Mouse (Mus musculus): Measurements from ENCODE around the gene A930002H24Rik. TPM values are rescaled to one million over a fixed set of nuclear protein-coding genes. Genes with fewer than 3 reads are reported as not detected.

Gene A930002H24Rik
- total RNA-seq, 2 experiments from 2014 or later, result 0.85 TPM; not detected in 1

GRCm38 (mm10) chr17:63836223-63836622 is 27.4 kb downstream of the A930002H24Rik start:
- DNase-seq (ENCODE audit: low spot score in 2 of 2), result no peak

- no peak for DNase-seq (ENCODE audit: low spot score in 2 of 2)
Observed at GRCm38 (mm10) chr17:63831550-63831949, 32.0 kb downstream of the A930002H24Rik start.

- no peak for DNase-seq (ENCODE audit: low spot score in 2 of 2)
Observed at GRCm38 (mm10) chr17:63828561-63829332, 34.8 kb downstream of the A930002H24Rik start.

GRCm38 (mm10) chr17:63826767-63827166 is 36.8 kb downstream of the A930002H24Rik start:
- DNase-seq (ENCODE audit: low spot score in 2 of 2), result no peak

- no peak for DNase-seq (ENCODE audit: low spot score in 2 of 2)
Observed at GRCm38 (mm10) chr17:63826196-63826595, 37.4 kb downstream of the A930002H24Rik start.

GRCm38 (mm10) chr17:63824141-63824540 is 39.5 kb downstream of the A930002H24Rik start:
- DNase-seq (ENCODE audit: low spot score in 2 of 2), result no peak

GRCm38 (mm10) chr17:63818444-63819027 is 45.1 kb downstream of the A930002H24Rik start:
- DNase-seq (ENCODE audit: low spot score in 2 of 2), result no peak

- DNase-seq (ENCODE audit: low spot score in 2 of 2), result no peak
Observed at GRCm38 (mm10) chr17:63813552-63813951, 50.0 kb downstream of the A930002H24Rik start.

Other genes with a start within 250 kb of the A930002H24Rik start
- gene Fer, start 729 bp downstream of the A930002H24Rik start, total RNA-seq (2021), result 10 to 100 TPM; 35.0 to 37.8 TPM

Data from layer of hippocampus, postnatal 10 days (tissue).